Mouse (Mus musculus) limb, embryonic 10.5 days (tissue): ENCODE results near the gene Tulp3. TPM values are rescaled to one million over a fixed set of nuclear protein-coding genes. Genes with fewer than 3 reads are reported as not detected.

Experiments used
- DNase-seq: peaks from one replicate; pipeline ENCODE4 v3.0.0-alpha.2; 2017; ENCODE audit warnings: low spot score
- H3K27ac ChIP-seq: fragments of 300-500 bp; sonication (generic); 2 replicates; pipeline ENCODE4 v1.5.1; 2016; ENCODE audit warnings: mild to moderate bottlenecking
- H3K27me3 ChIP-seq: fragments of 300-500 bp; sonication (generic); 2 replicates; pipeline ENCODE4 v1.6.1; 2016; ENCODE audit warnings: low read depth, mild to moderate bottlenecking; ENCODE audit not compliant: poor library complexity, severe bottlenecking
- H3K36me3 ChIP-seq: fragments of 300-500 bp; sonication (generic); 2 replicates; pipeline ENCODE4 v1.6.1; 2016; ENCODE audit warnings: mild to moderate bottlenecking, moderate library complexity
- H3K4me1 ChIP-seq: fragments of 300-500 bp; sonication (generic); 2 replicates; pipeline ENCODE4 v1.6.1; 2016
- H3K4me3 ChIP-seq: fragments of 300-500 bp; sonication (generic); 2 replicates; pipeline ENCODE4 v1.5.1; 2016; ENCODE audit warnings: mild to moderate bottlenecking, moderate library complexity
- H3K9me3 ChIP-seq: fragments of 300-500 bp; sonication (generic); replicated peaks from 2 replicates; pipeline ENCODE4 v1.6.1; 2016; ENCODE audit warnings: mild to moderate bottlenecking
- WGBS: fragments of 180-500 bp; shearing (Covaris S2); methylation state at CpG from one replicate; pipeline ENCODE4 v1.1.7; 2016; 5-methylcytosine and 5-hydroxymethylcytosine counted together
- polyA plus RNA-seq: library from polyadenylated mRNA; unstranded; fragments of >200 nt; fragmentation: Nextera tagmentation; extraction: Ambion mirVana; gene quantifications from 2 replicates; pipeline ENCODE4 v1.2.1, GENCODE M21; 2016

Gene Tulp3
- polyA plus RNA-seq, 1 experiment from 2014 or later: 23.2 TPM

DNA sequence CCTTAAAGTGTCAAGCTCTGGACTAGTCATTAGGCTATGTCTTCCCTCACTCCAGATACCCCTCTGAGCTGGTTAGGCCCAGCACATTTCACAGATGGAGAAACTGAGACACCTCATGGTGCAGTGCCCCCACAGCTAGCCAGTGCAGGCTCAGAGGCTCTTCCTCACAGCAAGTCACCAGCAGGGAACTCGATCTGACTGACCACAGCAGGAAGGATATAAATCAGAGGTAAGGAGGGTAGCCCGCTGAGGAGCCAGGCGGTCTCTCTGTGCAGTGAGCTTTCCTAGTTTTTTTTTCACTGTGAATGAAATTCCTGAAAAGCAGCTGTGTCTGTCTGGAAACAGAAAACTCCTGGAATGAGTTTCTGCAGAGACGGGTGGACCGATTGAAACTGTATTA, 76.0 kb downstream of the Tulp3 start:
- H3K27ac ChIP-seq: no peak overlapping the region
- no peak overlapping the region for H3K4me3 ChIP-seq
- no peaks in the 10 kb centered on the region for H3K27me3 ChIP-seq
- H3K36me3 ChIP-seq: no peaks in the 10 kb centered on the region
- peaks cover 28% of the 10 kb centered on the region for H3K4me1 ChIP-seq
- no peaks in the 10 kb centered on the region for H3K9me3 ChIP-seq
- 36% methylated on average over 5 of the region's 5 CpGs for WGBS
- no peak for DNase-seq

DNA sequence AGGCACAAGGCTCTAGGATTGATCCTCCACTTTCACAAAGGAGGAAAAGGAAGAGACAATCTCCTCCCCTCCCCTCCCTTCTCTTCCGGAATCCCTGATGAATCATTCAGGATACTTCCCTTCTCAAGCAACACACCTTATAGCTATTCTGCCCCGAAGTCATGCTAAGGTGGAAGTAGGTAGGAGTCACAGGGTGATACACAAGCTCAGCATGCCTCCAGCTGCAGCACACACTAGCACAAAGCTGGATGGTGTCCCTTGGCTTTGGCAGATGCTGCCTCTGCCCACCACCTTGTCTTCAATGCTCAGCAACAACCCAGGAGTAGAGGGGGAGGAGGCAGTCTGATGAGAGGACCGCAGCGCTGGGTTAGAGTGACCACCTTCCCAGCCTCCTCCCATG, 76.6 kb downstream of the Tulp3 start:
- DNase-seq: no peak
- Histone ChIP-seq H3K27me3 (no peaks in the 10 kb centered on the region), H3K36me3 (no peaks in the 10 kb centered on the region), H3K27ac (peak overlapping the region; percentile 42; the same call in 1 of the 2 replicates), H3K4me1 (peaks cover 28% of the 10 kb centered on the region), H3K4me3 (no peak overlapping the region), H3K9me3 (no peaks in the 10 kb centered on the region)
- WGBS: 78% methylated on average over 4 of the region's 4 CpGs

DNA sequence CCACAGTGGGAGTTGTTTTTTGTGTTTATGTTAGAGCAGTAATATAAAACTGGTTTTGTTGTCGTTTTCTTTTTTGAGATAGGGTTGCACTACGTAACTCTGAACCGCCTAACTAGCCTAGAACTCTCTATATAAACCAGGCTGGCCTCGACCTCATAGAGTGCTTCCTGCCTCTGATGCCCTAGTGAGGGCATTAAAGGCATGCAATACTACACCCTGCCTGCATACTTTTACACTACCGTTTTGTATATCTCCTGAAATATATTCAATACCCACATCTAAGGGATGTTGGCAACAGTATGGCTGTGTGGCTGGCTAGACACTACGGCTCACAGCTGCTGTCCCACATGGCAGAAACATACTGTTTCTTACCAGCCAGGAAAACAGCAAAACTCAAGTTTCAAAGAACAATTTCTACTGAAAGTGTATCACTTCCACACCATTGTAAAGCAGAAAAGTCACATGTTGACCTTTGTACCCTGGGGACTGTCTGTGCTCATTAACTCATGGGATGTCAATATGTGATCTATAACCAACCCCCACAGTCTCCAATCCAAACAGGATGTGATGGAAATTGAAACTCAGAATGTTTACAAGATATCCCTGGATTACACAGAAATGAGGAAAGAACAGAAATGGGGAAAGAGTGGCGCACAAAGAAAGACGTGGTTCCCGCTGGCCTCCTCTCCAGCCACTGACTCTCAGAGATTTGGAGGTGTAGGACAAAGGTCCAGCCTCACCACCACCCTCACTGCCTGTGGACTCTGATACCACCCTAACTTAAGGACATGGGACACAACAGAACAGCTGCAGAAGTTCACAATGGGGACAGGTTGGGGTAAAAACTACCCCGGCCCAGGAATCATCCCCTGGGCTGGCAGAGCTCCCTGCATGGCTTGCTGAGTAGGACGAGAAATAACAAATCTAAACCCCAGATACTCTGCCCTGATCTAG, 78.2 kb downstream of the Tulp3 start:
- 88% methylated on average over 11 of the region's 11 CpGs for WGBS
- Histone ChIP-seq H3K27ac (no peak overlapping the region; the same call in 1 of the 2 replicates), H3K36me3 (no peaks in the 10 kb centered on the region), H3K9me3 (no peaks in the 10 kb centered on the region), H3K4me3 (no peak overlapping the region), H3K4me1 (peaks cover 28% of the 10 kb centered on the region), H3K27me3 (no peaks in the 10 kb centered on the region)
- DNase-seq: no peak

DNA sequence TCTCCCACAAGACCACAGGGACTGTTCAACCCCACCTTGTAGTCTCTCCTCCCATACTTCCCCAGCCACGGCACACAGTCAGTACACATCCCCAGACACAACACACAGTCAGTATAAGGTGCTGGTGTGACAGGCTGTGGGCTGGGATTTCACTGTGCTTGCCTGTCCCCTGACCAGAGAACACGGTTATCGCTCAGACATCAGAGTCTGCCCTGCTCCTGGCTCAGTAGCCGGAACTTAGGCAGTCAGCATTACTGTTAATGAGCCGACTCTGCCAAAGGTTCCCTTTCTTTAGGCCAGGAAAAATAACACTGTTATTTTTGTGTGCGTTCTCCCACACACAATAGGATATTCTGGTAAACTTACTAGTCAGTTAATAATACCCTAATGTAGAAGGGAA, 79.3 kb downstream of the Tulp3 start:
- H3K4me3 ChIP-seq: no peak overlapping the region
- H3K9me3 ChIP-seq: no peaks in the 10 kb centered on the region
- H3K27ac ChIP-seq: no peak overlapping the region
- no peaks in the 10 kb centered on the region for H3K27me3 ChIP-seq
- peaks cover 28% of the 10 kb centered on the region for H3K4me1 ChIP-seq
- no peaks in the 10 kb centered on the region for H3K36me3 ChIP-seq
- 92% methylated on average over 6 of the region's 6 CpGs for whole genome bisulfite sequencing
- no peak for DNase-seq

DNA sequence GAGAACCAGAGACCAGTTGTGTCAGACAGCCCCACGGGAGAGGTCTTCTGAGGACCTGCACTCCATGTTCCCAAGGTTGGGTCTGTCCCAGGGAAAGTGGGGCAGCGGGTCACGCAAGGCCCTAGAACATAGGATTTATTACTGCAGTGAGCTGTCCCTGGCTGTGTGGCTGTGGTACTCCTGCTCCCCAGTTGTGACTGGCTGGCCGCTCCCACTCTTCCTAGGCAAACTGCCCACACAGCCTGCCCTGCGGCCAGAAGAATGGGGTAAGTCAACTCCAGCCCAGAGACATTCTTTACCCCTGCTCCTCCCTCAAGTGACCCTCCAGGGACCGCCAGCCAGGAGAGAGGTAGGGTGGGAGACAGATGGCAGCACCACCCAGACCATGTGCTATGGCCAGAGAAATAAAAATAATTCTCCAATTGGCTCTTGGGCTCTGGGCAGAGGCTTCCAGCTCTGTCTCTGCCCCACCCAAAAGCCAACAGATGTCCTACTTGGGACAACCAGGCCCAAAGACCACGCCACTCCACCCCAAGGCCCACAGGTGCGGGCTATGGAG, 80.1 kb downstream of the Tulp3 start:
- DNase-seq: no peak
- Histone ChIP-seq H3K36me3 (no peaks in the 10 kb centered on the region), H3K9me3 (no peaks in the 10 kb centered on the region), H3K4me3 (no peak overlapping the region), H3K27ac (0 out of 2 replicates have a peak overlapping the region, but pooled peaks have one; percentile 44), H3K27me3 (no peaks in the 10 kb centered on the region), H3K4me1 (peaks cover 27% of the 10 kb centered on the region)
- 89% methylated on average over 8 of the region's 8 CpGs for WGBS

DNA sequence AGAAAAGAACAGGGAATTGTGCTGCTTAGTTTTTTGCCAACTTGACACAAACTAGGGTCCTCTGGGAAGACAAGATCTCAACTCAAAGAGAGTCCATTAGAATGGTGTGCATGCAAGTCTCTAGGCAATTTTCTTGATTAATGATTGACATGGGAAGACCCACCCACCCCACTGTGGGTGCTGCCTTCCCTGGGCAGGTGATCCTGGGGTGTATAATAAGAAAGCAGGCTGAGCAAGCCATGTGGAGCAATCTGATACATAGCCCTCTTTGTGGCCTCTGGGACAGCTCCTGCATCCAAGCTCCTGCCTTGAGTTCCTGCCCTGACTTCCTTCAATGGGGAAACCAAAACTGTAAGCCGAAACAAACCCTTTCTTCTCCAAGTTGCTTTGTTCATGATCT, 82.1 kb downstream of the Tulp3 start:
- Histone ChIP-seq H3K4me1 (peaks cover 15% of the 10 kb centered on the region), H3K4me3 (no peak overlapping the region), H3K9me3 (no peaks in the 10 kb centered on the region), H3K27me3 (no peaks in the 10 kb centered on the region), H3K27ac (no peak overlapping the region), H3K36me3 (no peaks in the 10 kb centered on the region)
- DNase-seq: no peak
- WGBS: 84% methylated on average over 1 of the region's 1 CpGs

DNA sequence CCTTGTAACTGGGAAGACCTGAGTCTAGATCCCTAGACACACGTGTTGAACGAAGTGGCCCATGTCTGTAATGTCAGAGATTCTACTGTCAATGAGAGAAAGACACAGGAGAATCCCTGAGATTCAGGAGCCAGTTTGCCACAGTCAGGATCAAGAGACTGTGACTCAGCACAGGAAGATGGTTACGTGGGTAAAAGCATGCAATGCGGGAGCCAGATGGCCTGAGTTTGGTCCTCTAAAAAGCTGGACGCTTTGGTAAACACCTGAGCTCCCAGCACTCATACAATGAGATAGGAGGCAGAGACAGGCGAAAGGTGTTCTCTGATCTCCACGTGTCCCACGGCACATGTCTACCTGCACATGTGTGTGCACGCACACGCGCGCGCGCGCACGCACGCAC, 82.9 kb downstream of the Tulp3 start:
- Histone ChIP-seq H3K4me1 (peaks cover 14% of the 10 kb centered on the region), H3K36me3 (no peaks in the 10 kb centered on the region), H3K27me3 (no peaks in the 10 kb centered on the region), H3K27ac (no peak overlapping the region), H3K4me3 (no peak overlapping the region), H3K9me3 (no peaks in the 10 kb centered on the region)
- DNase-seq: no peak
- WGBS: 96% methylated on average over 17 of the region's 17 CpGs

Other genes starting within 250 kb of the Tulp3 start
- 61.2 and 78.5 TPM in 2 replicates for gene Tspan9, start 212.3 kb downstream of the Tulp3 start, polyA plus RNA-seq
- gene Tead4, start 55.0 kb downstream of the Tulp3 start, polyA plus RNA-seq: 2.5 and 3.2 TPM in 2 replicates
- 193 and 197 TPM in 2 replicates for gene Rhno1, start 7.1 kb upstream of the Tulp3 start, polyA plus RNA-seq
- 67.5 and 68.3 TPM in 2 replicates for gene Foxm1, start 7.1 kb upstream of the Tulp3 start, polyA plus RNA-seq
- 0.41 and 0.61 TPM in 2 replicates for gene Tex52, start 19.6 kb upstream of the Tulp3 start, polyA plus RNA-seq
- gene Gm44596, start 19.7 kb upstream of the Tulp3 start, polyA plus RNA-seq: not detected in 2 replicates
- 2.3 and 2.5 TPM in 2 replicates for gene Nrip2, start 43.4 kb upstream of the Tulp3 start, polyA plus RNA-seq
- gene Itfg2, start 69.1 kb upstream of the Tulp3 start, polyA plus RNA-seq: 40.8 and 47.8 TPM in 2 replicates
- 797 and 913 TPM in 2 replicates for gene Fkbp4, start 82.8 kb upstream of the Tulp3 start, polyA plus RNA-seq
- 0.04 TPM in 1 of 2 replicates, not detected in the other for gene Pzp, start 170.9 kb upstream of the Tulp3 start, polyA plus RNA-seq
- gene A2ml1, start 225.8 kb upstream of the Tulp3 start, polyA plus RNA-seq: 0.03 TPM in 1 of 2 replicates, not detected in the other